Mouse (Mus musculus): ENCODE data around the gene 1520401A03Rik. TPM values are rescaled to one million over a fixed set of nuclear protein-coding genes. Genes with fewer than 3 reads are reported as not detected.

The 1520401A03Rik gene
- total and polyA plus RNA-seq, 3 experiments = 0.08 TPM; not detected in 2

- dilution Hi-C loops (cut with MboI; ENCODE audit: extremely low pct_ligation_motif_present, extremely low pct_unique_long_range_greater_than_20kb, low sequenced_read_pairs) = no loop called here
- no peak overlapping the region for H3K9ac ChIP-seq (ENCODE audit: insufficient read depth, low read depth)
- peaks cover 84% of the 10 kb centered on the region for H3K27me3 ChIP-seq (replicated peaks)
These were observed 64.1 kb downstream of the 1520401A03Rik start for GRCm38 (mm10) chr17:23658450-23658849.

More at GRCm38 (mm10) chr17:23658450-23658849, 64.1 kb downstream of the 1520401A03Rik start:
- H3K4me2 ChIP-seq (ENCODE audit: insufficient read depth, low read depth, poor library complexity, severe bottlenecking) = no peak overlapping the region
- H3K79me2 ChIP-seq (replicated peaks; ENCODE audit: control insufficient read depth, extremely low read depth, insufficient read depth, poor library complexity, severe bottlenecking) = no peaks in the 10 kb centered on the region
- peaks cover 3% of the 10 kb centered on the region for H3K9me3 ChIP-seq (replicated peaks; ENCODE audit: low read length)
- H3K27ac ChIP-seq (ENCODE audit: insufficient read depth, low read depth) = no peak overlapping the region
- TF ChIP-seq MAX (IDR thresholded peaks at IDR 0.05; ENCODE audit: low read length) = no peak
- TF ChIP-seq ETS1 (conservative IDR thresholded peaks at IDR 0.05; ENCODE audit: low read depth, low read length) = no peak
- peak; percentile 51; the same call in 1 of the 2 replicates for TF ChIP-seq ZNF384 (IDR thresholded peaks at IDR 0.05; ENCODE audit: low read depth, low read length)
- TF ChIP-seq RAD21 (IDR thresholded peaks at IDR 0.05; ENCODE audit: low read depth, low read length) = no peak
- no peak for TF ChIP-seq NELFE (IDR thresholded peaks at IDR 0.05; ENCODE audit: low read depth, low read length)
- H3K4me1 ChIP-seq (ENCODE audit: control insufficient read depth in 1 of 2, insufficient read depth in 2 of 2) = peaks cover 4 to 7% of the 10 kb centered on the region in 2 experiments; a peak in 3 of 4 replicates
- in situ Hi-C loops (cut with MboI; ENCODE audit: low pct_ligation_motif_present, low pct_unique_long_range_greater_than_20kb, low sequenced_read_pairs) = no loop called here
- DNase-seq (ENCODE audit: extremely low read depth) = no peak
- H3K4me3 ChIP-seq (replicated peaks in 1 of 3; ENCODE audit: low read depth in 2 of 3, low read length in 2 of 3, poor library complexity in 1 of 3) = no peak overlapping the region
- H3K36me3 ChIP-seq (replicated peaks in 1 of 2; ENCODE audit: control insufficient read depth in 1 of 2, insufficient read depth in 1 of 2, low read length in 1 of 2) = no peaks in the 10 kb centered on the region

Other genes with a start within 250 kb of the 1520401A03Rik start
Only the 20 nearest of the 27 such genes appear.
- 0.30 TPM in 1 of 2 replicates, not detected in the other for gene Zfp13, start 123.3 kb downstream of the 1520401A03Rik start, total RNA-seq (2012; rRNA removed)
- gene Zfp13, start 123.3 kb downstream of the 1520401A03Rik start, total RNA-seq (2014; rRNA removed) = not detected in 2 replicates
- not detected in 2 replicates for gene Zfp13, start 123.3 kb downstream of the 1520401A03Rik start, polyA plus RNA-seq (2012; ENCODE audit: insufficient read length, low read depth)
- not detected in 2 replicates for gene Zscan10, start 121.9 kb downstream of the 1520401A03Rik start, total RNA-seq (2012; rRNA removed)
- not detected in 2 replicates for gene Zscan10, start 121.9 kb downstream of the 1520401A03Rik start, total RNA-seq (2014; rRNA removed)
- gene Zscan10, start 121.9 kb downstream of the 1520401A03Rik start, polyA plus RNA-seq (2012; ENCODE audit: insufficient read length, low read depth) = not detected in 2 replicates
- gene Mmp25, start 77.5 kb downstream of the 1520401A03Rik start, total RNA-seq (2012; rRNA removed) = 0.04 TPM in 1 of 2 replicates, not detected in the other
- gene Mmp25, start 77.5 kb downstream of the 1520401A03Rik start, total RNA-seq (2014; rRNA removed) = 0.04 TPM in 1 of 2 replicates, not detected in the other
- not detected in 2 replicates for gene Mmp25, start 77.5 kb downstream of the 1520401A03Rik start, polyA plus RNA-seq (2012; ENCODE audit: insufficient read length, low read depth)
- not detected in 2 replicates for gene Bicdl2, start 62.3 kb downstream of the 1520401A03Rik start, total RNA-seq (2012; rRNA removed)
- not detected in 2 replicates for gene Bicdl2, start 62.3 kb downstream of the 1520401A03Rik start, total RNA-seq (2014; rRNA removed)
- gene Bicdl2, start 62.3 kb downstream of the 1520401A03Rik start, polyA plus RNA-seq (2012; ENCODE audit: insufficient read length, low read depth) = 0.25 TPM in 1 of 2 replicates, not detected in the other
- gene Hcfc1r1, start 49.2 kb downstream of the 1520401A03Rik start, total RNA-seq (2012; rRNA removed) = 7.3 and 8.9 TPM in 2 replicates
- 3.9 and 6.0 TPM in 2 replicates for gene Hcfc1r1, start 49.2 kb downstream of the 1520401A03Rik start, total RNA-seq (2014; rRNA removed)
- 17.4 and 26.5 TPM in 2 replicates for gene Hcfc1r1, start 49.2 kb downstream of the 1520401A03Rik start, polyA plus RNA-seq (2012; ENCODE audit: insufficient read length, low read depth)
- 40.1 and 41.4 TPM in 2 replicates for gene Thoc6, start 48.9 kb downstream of the 1520401A03Rik start, total RNA-seq (2012; rRNA removed)
- gene Thoc6, start 48.9 kb downstream of the 1520401A03Rik start, total RNA-seq (2014; rRNA removed) = 31.5 and 37.9 TPM in 2 replicates
- 34.8 and 37.4 TPM in 2 replicates for gene Thoc6, start 48.9 kb downstream of the 1520401A03Rik start, polyA plus RNA-seq (2012; ENCODE audit: insufficient read length, low read depth)
- gene Tnfrsf12a, start 45.3 kb downstream of the 1520401A03Rik start, total RNA-seq (2012; rRNA removed) = 4.3 and 5.1 TPM in 2 replicates
- 1.5 and 2.3 TPM in 2 replicates for gene Tnfrsf12a, start 45.3 kb downstream of the 1520401A03Rik start, total RNA-seq (2014; rRNA removed)
- gene Tnfrsf12a, start 45.3 kb downstream of the 1520401A03Rik start, polyA plus RNA-seq (2012; ENCODE audit: insufficient read length, low read depth) = 0.64 and 1.2 TPM in 2 replicates
- gene Cldn6, start 43.5 kb downstream of the 1520401A03Rik start, total RNA-seq (2012; rRNA removed) = not detected in 2 replicates
- gene Cldn6, start 43.5 kb downstream of the 1520401A03Rik start, total RNA-seq (2014; rRNA removed) = not detected in 2 replicates
- gene Cldn6, start 43.5 kb downstream of the 1520401A03Rik start, polyA plus RNA-seq (2012; ENCODE audit: insufficient read length, low read depth) = not detected in 2 replicates
- 0.08 TPM in 1 of 2 replicates, not detected in the other for gene Cldn9, start 38.8 kb downstream of the 1520401A03Rik start, total RNA-seq (2012; rRNA removed)
- gene Cldn9, start 38.8 kb downstream of the 1520401A03Rik start, total RNA-seq (2014; rRNA removed) = not detected in 2 replicates
- not detected in 2 replicates for gene Cldn9, start 38.8 kb downstream of the 1520401A03Rik start, polyA plus RNA-seq (2012; ENCODE audit: insufficient read length, low read depth)
- gene Pkmyt1, start 3.6 kb upstream of the 1520401A03Rik start, total RNA-seq (2012; rRNA removed) = 21.4 and 25.4 TPM in 2 replicates
- 11.4 and 12.6 TPM in 2 replicates for gene Pkmyt1, start 3.6 kb upstream of the 1520401A03Rik start, total RNA-seq (2014; rRNA removed)
- 30.7 and 37.0 TPM in 2 replicates for gene Pkmyt1, start 3.6 kb upstream of the 1520401A03Rik start, polyA plus RNA-seq (2012; ENCODE audit: insufficient read length, low read depth)
- gene Paqr4, start 18.1 kb upstream of the 1520401A03Rik start, total RNA-seq (2012; rRNA removed) = 2.0 and 2.8 TPM in 2 replicates
- gene Paqr4, start 18.1 kb upstream of the 1520401A03Rik start, total RNA-seq (2014; rRNA removed) = 0.47 and 1.0 TPM in 2 replicates
- gene Paqr4, start 18.1 kb upstream of the 1520401A03Rik start, polyA plus RNA-seq (2012; ENCODE audit: insufficient read length, low read depth) = 0.80 and 1.1 TPM in 2 replicates
- gene Kremen2, start 23.1 kb upstream of the 1520401A03Rik start, total RNA-seq (2012; rRNA removed) = 0.34 and 0.55 TPM in 2 replicates
- gene Kremen2, start 23.1 kb upstream of the 1520401A03Rik start, total RNA-seq (2014; rRNA removed) = 0.14 and 0.23 TPM in 2 replicates
- 0.21 and 0.23 TPM in 2 replicates for gene Kremen2, start 23.1 kb upstream of the 1520401A03Rik start, polyA plus RNA-seq (2012; ENCODE audit: insufficient read length, low read depth)
- gene Flywch1, start 48.8 kb upstream of the 1520401A03Rik start, total RNA-seq (2012; rRNA removed) = 26.9 and 28.3 TPM in 2 replicates
- 18.8 and 22.2 TPM in 2 replicates for gene Flywch1, start 48.8 kb upstream of the 1520401A03Rik start, total RNA-seq (2014; rRNA removed)
- 22.0 and 23.4 TPM in 2 replicates for gene Flywch1, start 48.8 kb upstream of the 1520401A03Rik start, polyA plus RNA-seq (2012; ENCODE audit: insufficient read length, low read depth)
- gene Flywch2, start 63.3 kb upstream of the 1520401A03Rik start, total RNA-seq (2012; rRNA removed) = not detected in 2 replicates
- not detected in 2 replicates for gene Flywch2, start 63.3 kb upstream of the 1520401A03Rik start, total RNA-seq (2014; rRNA removed)
- not detected in 2 replicates for gene Flywch2, start 63.3 kb upstream of the 1520401A03Rik start, polyA plus RNA-seq (2012; ENCODE audit: insufficient read length, low read depth)
- 83.6 and 90.4 TPM in 2 replicates for gene Srrm2, start 67.7 kb upstream of the 1520401A03Rik start, total RNA-seq (2012; rRNA removed)
- 18.3 and 26.7 TPM in 2 replicates for gene Srrm2, start 67.7 kb upstream of the 1520401A03Rik start, total RNA-seq (2014; rRNA removed)
- gene Srrm2, start 67.7 kb upstream of the 1520401A03Rik start, polyA plus RNA-seq (2012; ENCODE audit: insufficient read length, low read depth) = 339 and 383 TPM in 2 replicates
- 381 and 386 TPM in 2 replicates for gene Elob, start 106.4 kb upstream of the 1520401A03Rik start, total RNA-seq (2012; rRNA removed)
- gene Elob, start 106.4 kb upstream of the 1520401A03Rik start, total RNA-seq (2014; rRNA removed) = 371 and 534 TPM in 2 replicates
- 250 and 306 TPM in 2 replicates for gene Elob, start 106.4 kb upstream of the 1520401A03Rik start, polyA plus RNA-seq (2012; ENCODE audit: insufficient read length, low read depth)
- not detected in 2 replicates for gene Prss33, start 113.3 kb upstream of the 1520401A03Rik start, total RNA-seq (2012; rRNA removed)
- gene Prss33, start 113.3 kb upstream of the 1520401A03Rik start, total RNA-seq (2014; rRNA removed) = not detected in 2 replicates
- gene Prss33, start 113.3 kb upstream of the 1520401A03Rik start, polyA plus RNA-seq (2012; ENCODE audit: insufficient read length, low read depth) = not detected in 2 replicates
- not detected in 2 replicates for gene Prss32, start 121.1 kb upstream of the 1520401A03Rik start, total RNA-seq (2012; rRNA removed)
- gene Prss32, start 121.1 kb upstream of the 1520401A03Rik start, total RNA-seq (2014; rRNA removed) = not detected in 2 replicates
- gene Prss32, start 121.1 kb upstream of the 1520401A03Rik start, polyA plus RNA-seq (2012; ENCODE audit: insufficient read length, low read depth) = not detected in 2 replicates
- 0.46 and 1.0 TPM in 2 replicates for gene Prss41, start 121.4 kb upstream of the 1520401A03Rik start, total RNA-seq (2012; rRNA removed)
- 0.16 TPM in 2 replicates for gene Prss41, start 121.4 kb upstream of the 1520401A03Rik start, total RNA-seq (2014; rRNA removed)
- 0.22 and 0.24 TPM in 2 replicates for gene Prss41, start 121.4 kb upstream of the 1520401A03Rik start, polyA plus RNA-seq (2012; ENCODE audit: insufficient read length, low read depth)
- gene Prss21, start 145.3 kb upstream of the 1520401A03Rik start, total RNA-seq (2012; rRNA removed) = not detected in 2 replicates
- gene Prss21, start 145.3 kb upstream of the 1520401A03Rik start, total RNA-seq (2014; rRNA removed) = not detected in 2 replicates
- not detected in 2 replicates for gene Prss21, start 145.3 kb upstream of the 1520401A03Rik start, polyA plus RNA-seq (2012; ENCODE audit: insufficient read length, low read depth)

Data from CH12.LX (cell line).